Mouse (Mus musculus): ENCODE measurements around the gene Anapc13.

GRCm38 (mm10) chr9:102668115-102668514, 42.0 kb downstream of the Anapc13 start:
- TF ChIP-seq CTCF (IDR thresholded peaks at IDR 0.05; ENCODE audit: low read depth) (no peak), EP300 (optimal IDR thresholded peaks at IDR 0.05) (no peak)

Measured in stomach, postnatal 0 days (tissue).